Mouse (Mus musculus): ENCODE data around the gene Igsf8. TPM values are rescaled to one million over a fixed set of nuclear protein-coding genes. Genes with fewer than 3 reads are reported as not detected.

The Igsf8 gene
- polyA plus RNA-seq, 1 experiment, result 25.4 TPM

- Histone ChIP-seq H3K27ac (ENCODE audit: control insufficient read depth, insufficient read depth, low read depth, low read length, poor library complexity) (no peak overlapping the region), H3K4me1 (ENCODE audit: control insufficient read depth, insufficient read depth, low read length) (peaks cover 3% of the 10 kb centered on the region; the same call in 1 of the 2 replicates), H3K4me3 (replicated peaks; ENCODE audit: control insufficient read depth, low read depth, low read length) (no peak overlapping the region)
- TF ChIP-seq CTCF (IDR thresholded peaks at IDR 0.05; ENCODE audit: control insufficient read depth, insufficient read depth, low read length), result no peak
- no peak for TF ChIP-seq POLR2A (IDR thresholded peaks at IDR 0.05; ENCODE audit: borderline replicate concordance, control insufficient read depth, low read depth, low read length)
- 89% methylated on average over 15 of the region's 15 CpGs for WGBS
Measured at GRCm38 (mm10) chr1:172317946-172318345, 56.5 kb downstream of the Igsf8 start.

- Histone ChIP-seq H3K4me3 (replicated peaks; ENCODE audit: control insufficient read depth, low read depth, low read length) (no peak overlapping the region), H3K4me1 (ENCODE audit: control insufficient read depth, insufficient read depth, low read length) (no peaks in the 10 kb centered on the region), H3K27ac (ENCODE audit: control insufficient read depth, insufficient read depth, low read depth, low read length, poor library complexity) (no peak overlapping the region)
- TF ChIP-seq CTCF (IDR thresholded peaks at IDR 0.05; ENCODE audit: control insufficient read depth, insufficient read depth, low read length) (no peak), POLR2A (IDR thresholded peaks at IDR 0.05; ENCODE audit: borderline replicate concordance, control insufficient read depth, low read depth, low read length) (no peak)
- 93% methylated on average over 19 of the region's 19 CpGs for WGBS
Measured at GRCm38 (mm10) chr1:172318424-172319035, 57.1 kb downstream of the Igsf8 start.

- TF ChIP-seq POLR2A (IDR thresholded peaks at IDR 0.05; ENCODE audit: borderline replicate concordance, control insufficient read depth, low read depth, low read length) (no peak), CTCF (IDR thresholded peaks at IDR 0.05; ENCODE audit: control insufficient read depth, insufficient read depth, low read length) (no peak)
- WGBS, result 89% methylated on average over 7 of the region's 7 CpGs
- no peaks in the 10 kb centered on the region for H3K4me1 ChIP-seq (ENCODE audit: control insufficient read depth, insufficient read depth, low read length)
- H3K4me3 ChIP-seq (replicated peaks; ENCODE audit: control insufficient read depth, low read depth, low read length), result no peak overlapping the region
- no peak overlapping the region for H3K27ac ChIP-seq (ENCODE audit: control insufficient read depth, insufficient read depth, low read depth, low read length, poor library complexity)
Measured at GRCm38 (mm10) chr1:172319346-172319745, 57.9 kb downstream of the Igsf8 start.

- Histone ChIP-seq H3K4me3 (replicated peaks; ENCODE audit: control insufficient read depth, low read depth, low read length) (no peak overlapping the region), H3K4me1 (ENCODE audit: control insufficient read depth, insufficient read depth, low read length) (no peaks in the 10 kb centered on the region), H3K27ac (ENCODE audit: control insufficient read depth, insufficient read depth, low read depth, low read length, poor library complexity) (no peak overlapping the region)
- WGBS, result 73% methylated on average over 5 of the region's 5 CpGs
- no peak for TF ChIP-seq CTCF (IDR thresholded peaks at IDR 0.05; ENCODE audit: control insufficient read depth, insufficient read depth, low read length)
- no peak for TF ChIP-seq POLR2A (IDR thresholded peaks at IDR 0.05; ENCODE audit: borderline replicate concordance, control insufficient read depth, low read depth, low read length)
Measured at GRCm38 (mm10) chr1:172319921-172320411, 58.5 kb downstream of the Igsf8 start.

- TF ChIP-seq CTCF (IDR thresholded peaks at IDR 0.05; ENCODE audit: control insufficient read depth, insufficient read depth, low read length), result no peak
- no peak for TF ChIP-seq POLR2A (IDR thresholded peaks at IDR 0.05; ENCODE audit: borderline replicate concordance, control insufficient read depth, low read depth, low read length)
- Histone ChIP-seq H3K4me3 (replicated peaks; ENCODE audit: control insufficient read depth, low read depth, low read length) (no peak overlapping the region), H3K4me1 (ENCODE audit: control insufficient read depth, insufficient read depth, low read length) (peaks cover 1% of the 10 kb centered on the region; the same call in 1 of the 2 replicates), H3K27ac (ENCODE audit: control insufficient read depth, insufficient read depth, low read depth, low read length, poor library complexity) (no peak overlapping the region)
- 80% methylated on average over 13 of the region's 13 CpGs for WGBS
Measured at GRCm38 (mm10) chr1:172322725-172323124, 61.3 kb downstream of the Igsf8 start.

GRCm38 (mm10) chr1:172323298-172323697 lies 61.9 kb downstream of the Igsf8 start:
- TF ChIP-seq POLR2A (IDR thresholded peaks at IDR 0.05; ENCODE audit: borderline replicate concordance, control insufficient read depth, low read depth, low read length) (no peak), CTCF (IDR thresholded peaks at IDR 0.05; ENCODE audit: control insufficient read depth, insufficient read depth, low read length) (no peak)
- Histone ChIP-seq H3K4me1 (ENCODE audit: control insufficient read depth, insufficient read depth, low read length) (peaks cover 1% of the 10 kb centered on the region; the same call in 1 of the 2 replicates), H3K4me3 (replicated peaks; ENCODE audit: control insufficient read depth, low read depth, low read length) (no peak overlapping the region), H3K27ac (ENCODE audit: control insufficient read depth, insufficient read depth, low read depth, low read length, poor library complexity) (no peak overlapping the region)
- WGBS, result 76% methylated on average over 5 of the region's 5 CpGs

GRCm38 (mm10) chr1:172323801-172324359 lies 62.4 kb downstream of the Igsf8 start:
- H3K27ac ChIP-seq (ENCODE audit: control insufficient read depth, insufficient read depth, low read depth, low read length, poor library complexity), result no peak overlapping the region
- H3K4me3 ChIP-seq (replicated peaks; ENCODE audit: control insufficient read depth, low read depth, low read length), result no peak overlapping the region
- H3K4me1 ChIP-seq (ENCODE audit: control insufficient read depth, insufficient read depth, low read length), result peaks cover 1% of the 10 kb centered on the region; the same call in 1 of the 2 replicates
- TF ChIP-seq CTCF (IDR thresholded peaks at IDR 0.05; ENCODE audit: control insufficient read depth, insufficient read depth, low read length), result no peak
- no peak for TF ChIP-seq POLR2A (IDR thresholded peaks at IDR 0.05; ENCODE audit: borderline replicate concordance, control insufficient read depth, low read depth, low read length)
- 67% methylated on average over 6 of the region's 6 CpGs for WGBS

- 23% methylated on average over 7 of the region's 7 CpGs for WGBS
- Histone ChIP-seq H3K4me3 (replicated peaks; ENCODE audit: control insufficient read depth, low read depth, low read length) (no peak overlapping the region), H3K27ac (ENCODE audit: control insufficient read depth, insufficient read depth, low read depth, low read length, poor library complexity) (no peak overlapping the region), H3K4me1 (ENCODE audit: control insufficient read depth, insufficient read depth, low read length) (peaks cover 1% of the 10 kb centered on the region; the same call in 1 of the 2 replicates)
- TF ChIP-seq POLR2A (IDR thresholded peaks at IDR 0.05; ENCODE audit: borderline replicate concordance, control insufficient read depth, low read depth, low read length) (no peak), CTCF (IDR thresholded peaks at IDR 0.05; ENCODE audit: control insufficient read depth, insufficient read depth, low read length) (peak; percentile 95)
Measured at GRCm38 (mm10) chr1:172324725-172325124, 63.3 kb downstream of the Igsf8 start.
